Mouse (Mus musculus) cerebellum, postnatal 14 days (tissue): ENCODE measurements at regions not wholly inside any gene's neighbourhood (a gene's known extent, or its start where the extent isn't known, plus 50 kb on each side); places are given as distances from the start of the nearest gene placed in this dataset.
A peak's percentile ranks its signal among the peaks of the same experiment; 100 is the strongest.

Experiments used
- DNase-seq, 2 experiments: peaks; one replicate each; pipeline ENCODE4 v3.0.0; 2021; ENCODE audit warnings: mixed read lengths in 2 of 2

- DNase-seq: no peak
Observed at GRCm38 (mm10) chr8:128242465-128243251, 115.7 kb upstream of the Nrp1 start.

DNA sequence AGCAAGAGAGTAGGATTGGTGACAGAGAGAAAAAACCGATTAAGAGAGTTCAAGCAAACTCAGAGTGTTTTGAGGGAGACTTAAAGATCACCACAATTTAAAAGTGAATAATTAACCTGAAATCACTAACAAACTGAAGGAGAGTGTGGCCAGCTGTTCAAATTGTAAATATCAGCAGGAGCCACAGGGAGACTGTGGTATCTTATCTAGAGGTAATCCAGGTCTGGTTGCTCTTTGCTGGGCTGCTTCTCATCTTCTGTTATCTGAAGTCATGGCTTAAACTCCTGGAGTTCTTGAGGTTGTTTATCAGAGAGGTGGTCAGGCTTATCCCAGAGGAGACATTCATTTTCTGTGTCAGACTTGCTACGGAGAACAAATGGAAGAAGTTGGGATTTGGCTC lies 106.7 kb upstream of the Nrp1 start:
- DNase-seq: no peak

DNA sequence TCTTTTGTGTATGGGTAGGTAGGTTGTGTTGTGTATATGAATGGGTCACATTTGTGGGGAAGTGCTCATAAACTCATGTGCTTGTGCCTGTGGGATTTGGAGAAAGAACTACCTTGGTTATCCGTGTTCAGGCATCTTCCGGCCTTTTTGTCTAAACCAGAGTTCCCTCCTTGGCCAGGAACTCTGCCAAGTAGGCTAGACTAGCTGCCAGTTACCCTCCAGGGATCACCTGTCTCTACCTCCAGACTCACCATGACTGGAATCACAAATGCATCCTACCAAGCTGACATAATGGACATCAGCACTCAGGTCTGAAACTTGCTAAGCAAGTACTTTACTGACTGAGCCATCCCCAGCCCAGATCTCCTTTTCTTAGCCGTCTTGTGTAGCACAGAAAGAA lies 97.6 kb upstream of the Nrp1 start:
- DNase-seq: peak; percentile 76 to 88

- peak in 1 of 2 experiments; percentile 43 for DNase-seq
Observed at GRCm38 (mm10) chr8:128261367-128261766, 97.0 kb upstream of the Nrp1 start.

DNA sequence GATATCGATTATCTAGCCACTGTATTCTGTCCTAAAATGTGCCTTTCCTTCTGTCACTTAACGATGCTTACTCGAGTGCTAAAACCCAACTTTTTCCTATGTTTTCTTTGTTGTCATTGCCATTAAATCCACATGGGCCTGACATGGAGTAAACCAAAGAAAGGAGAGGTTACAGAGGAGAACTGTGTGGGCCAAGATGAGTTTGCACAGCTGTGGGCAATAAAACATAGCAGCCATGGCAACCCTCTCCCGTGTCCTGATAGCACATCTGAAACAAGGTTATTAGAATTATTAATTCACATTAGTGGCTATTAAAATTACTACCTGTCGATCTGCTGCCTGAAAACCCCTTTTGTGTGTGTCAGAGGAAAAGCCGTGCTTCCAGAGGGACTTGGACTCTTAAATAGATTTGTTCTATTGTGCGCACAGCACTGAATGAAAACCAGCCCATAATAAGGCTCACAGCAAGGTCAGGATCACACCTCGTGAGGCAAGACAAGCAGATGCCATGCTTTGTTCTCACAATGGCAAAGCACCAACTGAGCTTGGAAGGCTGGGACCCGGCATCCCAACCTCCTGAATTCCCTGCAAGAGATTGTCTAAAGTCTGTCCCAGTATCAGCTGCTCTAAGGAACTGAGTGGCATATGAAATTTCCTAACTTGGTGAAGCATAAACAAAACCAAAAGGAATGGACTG lies 95.0 kb upstream of the Nrp1 start:
- DNase-seq: peak in 1 of 2 experiments; percentile 15

DNA sequence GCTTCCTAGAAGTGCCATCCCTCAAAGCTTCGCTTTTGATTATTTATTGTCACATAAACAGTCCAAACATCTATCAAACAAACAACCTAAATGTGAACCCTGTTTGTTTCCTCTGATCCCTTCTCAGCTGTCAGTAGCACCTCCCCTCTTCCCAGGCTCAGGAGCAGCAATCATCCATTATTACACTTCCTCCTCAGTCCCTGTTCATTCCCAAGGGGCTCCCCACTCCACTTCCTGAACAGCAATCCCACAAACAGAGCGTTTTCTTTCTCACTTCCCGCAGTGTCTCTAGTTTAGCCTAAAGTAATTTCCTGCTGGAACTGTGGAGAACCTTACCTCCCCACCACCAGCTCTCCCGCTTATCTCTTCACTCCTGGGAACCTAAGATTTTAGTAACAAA lies 91.1 kb upstream of the Nrp1 start:
- DNase-seq: no peak

DNA sequence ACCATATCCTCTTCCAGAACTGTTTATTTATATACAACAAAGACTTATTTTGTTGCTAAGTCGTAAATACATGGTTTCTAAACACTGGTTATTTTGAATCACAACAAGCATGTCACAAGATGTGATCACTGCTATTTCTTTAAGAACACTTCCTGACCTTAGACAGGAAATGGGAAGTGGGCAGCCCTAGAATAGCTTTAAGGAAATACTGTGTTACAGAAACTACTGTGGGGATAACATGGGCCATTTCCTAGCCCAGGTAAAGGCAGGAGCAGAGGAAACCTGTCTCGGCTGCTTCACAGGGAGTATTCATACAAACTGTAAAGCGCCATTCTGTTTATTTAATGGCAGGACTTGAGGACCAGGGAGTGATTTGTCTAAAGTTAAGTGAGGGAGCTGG lies 90.4 kb upstream of the Nrp1 start:
- DNase-seq: no peak

DNA sequence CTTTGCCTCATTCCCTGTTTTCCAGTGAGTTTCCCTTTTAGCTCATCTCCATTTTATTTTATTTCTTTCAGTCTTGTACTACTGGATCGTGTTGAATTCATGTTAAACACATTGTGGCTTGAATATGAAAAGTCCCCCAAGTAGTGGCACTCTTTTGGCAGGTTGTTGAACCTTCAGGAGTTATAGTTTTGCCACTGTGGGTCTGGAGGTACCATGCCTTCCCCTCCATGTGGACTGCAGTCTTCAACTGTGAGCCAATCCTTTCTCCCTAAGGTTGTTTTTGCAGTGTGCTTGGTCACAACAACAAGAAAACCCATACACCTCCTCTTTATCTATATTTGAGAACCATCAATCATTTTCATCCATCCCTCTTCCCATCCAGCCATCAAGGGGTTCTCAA lies 88.9 kb upstream of the Nrp1 start:
- no peak for DNase-seq

GRCm38 (mm10) chr8:128272866-128273344 lies 85.5 kb upstream of the Nrp1 start:
- DNase-seq: peak; percentile 69

DNA sequence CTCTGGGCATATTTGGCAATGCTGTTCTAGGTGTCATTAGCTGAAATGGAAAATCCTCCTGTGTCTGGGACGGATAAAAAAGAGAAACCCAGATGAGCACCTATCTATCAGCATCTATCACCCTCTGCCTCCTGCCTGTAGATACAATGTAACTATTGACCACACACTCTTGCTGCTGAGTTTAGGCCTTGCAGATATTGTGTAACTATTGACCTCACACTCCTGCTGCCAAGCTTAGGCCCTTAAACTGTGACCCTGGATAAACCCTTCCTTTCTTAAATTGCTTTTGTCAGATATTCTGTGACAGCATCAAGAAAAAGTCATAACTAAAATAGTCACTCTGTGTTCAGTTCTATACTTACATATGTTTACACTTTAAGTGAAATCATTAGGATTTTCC lies 81.9 kb upstream of the Nrp1 start:
- no peak for DNase-seq

DNA sequence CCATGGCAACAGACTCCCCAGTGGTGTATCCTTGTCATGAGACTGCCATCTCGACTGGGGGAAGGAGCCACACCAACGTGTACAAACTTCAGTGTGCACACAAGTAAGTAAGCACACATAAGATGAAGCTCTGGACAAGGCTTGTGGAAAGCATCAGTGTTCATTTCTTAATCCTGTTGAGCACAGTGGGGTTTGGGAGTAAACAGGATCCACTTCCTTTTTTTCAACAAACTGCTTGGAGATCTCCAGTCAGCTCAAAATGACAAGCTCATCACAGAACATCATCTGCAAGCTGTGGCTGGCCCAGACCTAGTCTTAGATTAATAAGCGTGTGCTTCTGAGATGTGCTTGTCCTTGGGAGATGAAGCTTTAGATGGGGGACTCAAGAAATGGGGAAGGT lies 75.6 kb upstream of the Nrp1 start:
- DNase-seq: no peak

DNA sequence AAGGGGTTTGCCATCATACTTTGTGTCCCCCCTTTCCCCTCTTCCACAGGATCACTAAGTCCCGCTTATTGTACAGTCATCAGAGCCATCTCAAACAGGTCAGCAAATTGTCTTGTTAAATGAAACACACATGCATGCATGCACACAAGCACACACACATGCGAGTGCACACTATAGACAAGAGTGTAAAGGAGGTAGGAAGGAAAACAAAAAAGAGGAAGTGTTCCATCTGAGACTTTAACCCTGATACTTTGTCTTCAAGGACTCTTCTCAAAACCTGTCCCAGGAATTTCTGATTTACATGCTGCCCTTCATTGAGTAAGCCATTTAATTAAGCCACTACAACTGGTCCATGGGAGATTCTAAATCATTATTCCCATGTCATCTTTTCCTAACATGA lies 75.0 kb upstream of the Nrp1 start:
- DNase-seq: no peak

- DNase-seq: no peak
Observed at GRCm38 (mm10) chr8:128284816-128285215, 73.6 kb upstream of the Nrp1 start.

DNA sequence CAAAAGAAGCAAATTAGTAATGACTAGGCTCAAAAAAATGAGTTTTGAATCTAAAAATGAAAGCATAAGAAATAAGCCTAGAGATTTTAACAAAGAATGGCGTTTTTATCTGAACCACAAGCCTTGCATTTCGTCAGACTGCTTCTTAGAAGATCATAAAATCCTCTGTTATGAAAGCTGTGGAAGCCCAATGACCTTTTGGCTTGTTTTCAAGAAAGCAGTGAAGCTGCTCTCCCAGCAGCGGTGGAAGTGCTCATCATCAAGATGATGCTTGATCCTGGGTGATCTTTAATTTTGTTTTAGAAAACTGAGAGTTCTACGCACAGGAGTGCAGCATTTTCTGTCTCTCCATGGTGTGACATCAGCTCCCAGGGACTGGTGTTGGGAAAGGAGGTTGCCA lies 68.3 kb upstream of the Nrp1 start:
- no peak for DNase-seq

- no peak for DNase-seq
Observed at GRCm38 (mm10) chr8:128292394-128292793, 66.0 kb upstream of the Nrp1 start.

GRCm38 (mm10) chr8:128296728-128297380 lies 61.5 kb upstream of the Nrp1 start:
- DNase-seq: peak; percentile 12 to 33

DNA sequence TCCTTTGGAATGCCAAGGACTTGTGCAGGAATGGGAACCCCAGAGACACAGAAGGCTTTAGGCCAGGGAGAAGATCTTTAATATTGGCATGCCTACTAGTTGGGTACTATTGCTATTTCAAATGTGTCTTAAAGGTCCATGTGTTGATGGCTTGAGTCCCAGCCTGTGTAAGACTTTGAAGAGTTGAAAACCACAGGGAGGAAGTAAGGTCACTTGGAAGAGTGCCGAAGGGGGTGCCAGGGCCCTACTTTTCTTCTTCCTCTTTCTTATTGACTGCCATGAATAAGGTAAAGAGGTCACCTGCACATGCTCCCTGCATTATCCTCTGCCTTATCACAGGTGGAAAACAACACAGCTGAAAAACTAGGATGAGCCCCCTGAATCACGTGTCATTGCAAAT lies 56.1 kb upstream of the Nrp1 start:
- DNase-seq: no peak
